Mouse (Mus musculus): ENCODE results near the gene Ube2k. TPM values are rescaled to one million over a fixed set of nuclear protein-coding genes. Genes with fewer than 3 reads are reported as not detected.

Gene Ube2k
- total RNA-seq, 2 experiments from 2014 or later = 130 to 134 TPM

DNA sequence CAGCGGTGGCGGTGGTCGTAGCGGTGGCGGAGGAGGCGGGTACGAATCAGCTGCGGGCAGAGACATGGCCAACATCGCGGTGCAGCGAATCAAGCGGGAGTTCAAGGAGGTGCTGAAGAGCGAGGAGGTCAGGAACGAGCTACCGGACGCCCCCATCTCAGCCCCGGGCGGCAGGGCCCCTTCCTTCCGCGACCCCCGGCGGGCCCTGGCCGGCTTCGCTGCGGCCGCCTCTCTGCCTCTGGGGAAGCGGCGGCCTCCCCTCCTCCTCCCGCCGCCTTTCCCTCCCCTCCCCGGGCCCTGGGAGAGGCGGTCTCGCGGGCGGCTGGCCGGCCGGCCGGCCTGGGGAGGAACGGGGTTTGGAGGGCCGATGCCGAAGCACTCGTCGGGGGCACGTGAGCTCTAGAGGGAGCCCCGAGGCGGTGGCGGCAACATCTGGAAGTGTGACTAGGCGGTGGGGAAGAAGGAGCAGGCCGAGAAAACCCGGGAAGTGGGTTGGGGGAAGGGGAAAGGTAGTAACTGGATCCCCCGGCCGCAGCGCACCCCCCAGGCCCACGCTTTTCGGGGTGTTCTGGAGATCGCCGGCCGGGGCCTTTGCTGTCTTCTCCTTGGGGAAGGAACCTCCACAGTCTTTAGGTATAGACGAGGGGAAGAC, 513 bp downstream of the Ube2k start:
- DNase-seq (ENCODE audit: extremely low spot score in 1 of 2, low spot score in 1 of 2) = peak; percentile 15 to 25

DNA sequence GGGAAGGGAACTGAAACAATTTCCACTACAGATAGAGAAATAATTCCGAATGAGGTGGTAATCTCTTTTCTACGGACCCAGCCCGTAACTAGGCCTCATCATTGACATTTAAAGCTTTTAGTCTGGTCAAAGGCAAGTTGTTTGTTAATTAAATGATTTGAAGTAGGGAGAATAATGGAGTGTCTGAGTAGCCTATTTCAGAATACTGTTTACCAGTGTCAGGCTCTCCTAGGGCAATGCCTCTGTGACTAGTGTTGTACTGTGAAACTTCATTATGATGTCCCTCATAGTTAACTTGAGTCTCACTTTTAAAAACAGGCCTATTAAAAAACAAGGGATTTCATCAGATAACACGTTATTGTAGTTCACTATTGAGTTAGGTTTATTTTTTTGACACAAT, 1.1 kb downstream of the Ube2k start:
- no peak for DNase-seq (ENCODE audit: extremely low spot score in 1 of 2, low spot score in 1 of 2)

DNA sequence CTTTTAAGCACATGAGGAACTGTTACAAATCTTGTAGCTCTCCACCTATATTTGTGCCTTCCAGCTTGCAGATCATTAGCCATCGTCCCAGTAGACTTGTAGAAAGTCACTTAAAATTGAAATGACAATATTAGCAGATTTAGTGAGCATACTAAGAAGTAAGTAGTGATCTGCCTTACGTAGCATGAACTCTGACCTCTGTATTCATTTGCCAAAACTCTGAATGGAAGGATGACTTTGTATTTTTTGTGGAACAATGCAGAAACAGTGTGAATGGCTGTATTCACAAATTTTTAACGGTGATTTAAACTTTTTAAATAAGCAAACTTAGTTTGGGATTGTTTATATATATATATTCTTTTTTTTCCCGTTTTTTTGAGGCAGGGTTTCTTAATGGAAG, 1.8 kb downstream of the Ube2k start:
- DNase-seq (ENCODE audit: extremely low spot score in 1 of 2, low spot score in 1 of 2) = no peak

GRCm38 (mm10) chr5:65539786-65540185, 2.8 kb downstream of the Ube2k start:
- DNase-seq (ENCODE audit: extremely low spot score in 1 of 2, low spot score in 1 of 2) = no peak

- DNase-seq (ENCODE audit: extremely low spot score in 1 of 2, low spot score in 1 of 2) = no peak
Measured at GRCm38 (mm10) chr5:65541889-65542288, 4.9 kb downstream of the Ube2k start.

DNA sequence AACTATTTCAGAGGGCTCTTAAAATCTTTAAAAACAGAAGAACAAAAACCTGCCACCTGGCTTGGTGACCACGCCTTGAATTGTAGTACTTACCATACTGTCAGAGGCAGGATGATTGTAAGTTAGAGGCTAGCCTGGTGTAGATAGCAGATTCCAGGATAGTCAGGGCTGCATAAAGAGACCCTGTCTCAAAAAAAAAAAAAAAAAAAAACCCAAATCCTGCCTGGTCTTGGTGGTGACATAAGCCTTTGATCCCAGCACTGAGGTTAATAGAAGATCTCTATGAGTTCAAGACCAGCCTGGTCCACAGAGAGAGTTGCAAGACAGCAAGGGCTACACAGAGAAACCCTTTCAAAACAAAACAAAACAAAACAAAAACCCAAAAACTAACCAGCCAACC, 6.5 kb downstream of the Ube2k start:
- DNase-seq (ENCODE audit: extremely low spot score in 1 of 2, low spot score in 1 of 2) = no peak

- DNase-seq (ENCODE audit: extremely low spot score in 1 of 2, low spot score in 1 of 2) = no peak
Measured at GRCm38 (mm10) chr5:65544616-65545015, 7.6 kb downstream of the Ube2k start.

GRCm38 (mm10) chr5:65549677-65550076, 12.6 kb downstream of the Ube2k start:
- no peak for DNase-seq (ENCODE audit: extremely low spot score in 1 of 2, low spot score in 1 of 2)

GRCm38 (mm10) chr5:65557109-65557508, 20.1 kb downstream of the Ube2k start:
- no peak for DNase-seq (ENCODE audit: extremely low spot score in 1 of 2, low spot score in 1 of 2)

DNA sequence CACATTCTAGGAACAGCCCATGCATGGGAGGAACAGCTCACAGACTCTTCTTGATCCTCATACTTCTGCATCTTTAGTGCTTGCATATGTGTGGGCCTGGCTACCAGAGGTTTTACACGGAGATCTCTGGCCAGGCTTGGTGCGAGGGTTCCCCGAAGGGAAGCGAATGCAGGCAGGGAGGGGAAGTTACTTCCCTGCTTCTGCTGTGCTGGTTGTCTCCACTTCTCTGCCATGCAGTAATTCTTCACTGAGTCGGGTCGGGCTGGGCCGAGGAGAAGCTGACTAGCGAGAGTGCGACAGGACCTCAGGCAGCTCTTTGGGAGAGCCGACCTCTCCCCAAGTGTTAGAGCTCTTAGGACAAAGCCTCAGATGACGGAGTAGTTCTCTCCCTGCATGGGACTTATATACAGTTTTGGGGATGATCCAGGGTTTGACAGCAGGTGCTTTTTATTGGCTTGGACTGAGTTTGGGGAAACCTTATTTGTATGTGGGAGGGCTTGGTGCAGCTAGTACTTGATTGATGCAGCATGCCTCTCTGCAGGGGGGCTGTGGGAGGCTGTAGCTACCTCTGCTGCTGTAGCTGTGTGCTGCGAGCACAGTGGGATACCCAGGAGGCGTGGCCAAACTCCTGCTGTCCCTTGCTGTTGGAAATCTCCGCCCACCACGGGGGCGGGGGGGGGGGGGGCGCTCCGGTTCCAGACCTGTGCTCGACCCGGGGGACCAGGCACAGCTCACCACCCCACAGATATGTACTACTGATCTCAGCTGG, 24.3 kb downstream of the Ube2k start:
- no peak for DNase-seq (ENCODE audit: extremely low spot score in 1 of 2, low spot score in 1 of 2)

- DNase-seq (ENCODE audit: extremely low spot score in 1 of 2, low spot score in 1 of 2) = no peak
Measured at GRCm38 (mm10) chr5:65565486-65565885, 28.5 kb downstream of the Ube2k start.

DNA sequence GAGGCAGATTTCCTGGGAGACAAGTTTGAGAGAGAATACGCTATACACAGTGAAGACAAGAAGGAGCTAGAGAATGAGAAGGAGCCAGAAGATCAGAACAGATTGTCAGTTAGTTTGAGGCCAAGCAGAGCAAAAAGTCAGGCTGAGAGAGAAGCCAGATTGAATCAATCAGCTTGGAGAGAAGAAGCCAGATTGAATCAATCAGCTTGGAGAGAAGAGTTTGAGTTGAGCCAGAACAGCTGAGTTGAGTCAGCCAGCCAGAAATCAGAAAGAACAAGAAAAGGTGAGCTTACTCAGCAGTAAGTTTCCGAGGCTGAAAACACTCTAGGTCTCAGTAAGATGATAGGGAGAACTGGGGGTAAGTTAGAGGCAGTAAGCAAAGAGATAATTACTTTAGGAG, 37.8 kb downstream of the Ube2k start:
- DNase-seq (ENCODE audit: extremely low spot score in 1 of 2, low spot score in 1 of 2) = no peak

GRCm38 (mm10) chr5:65575896-65576295, 38.9 kb downstream of the Ube2k start:
- DNase-seq (ENCODE audit: extremely low spot score in 1 of 2, low spot score in 1 of 2) = no peak

DNA sequence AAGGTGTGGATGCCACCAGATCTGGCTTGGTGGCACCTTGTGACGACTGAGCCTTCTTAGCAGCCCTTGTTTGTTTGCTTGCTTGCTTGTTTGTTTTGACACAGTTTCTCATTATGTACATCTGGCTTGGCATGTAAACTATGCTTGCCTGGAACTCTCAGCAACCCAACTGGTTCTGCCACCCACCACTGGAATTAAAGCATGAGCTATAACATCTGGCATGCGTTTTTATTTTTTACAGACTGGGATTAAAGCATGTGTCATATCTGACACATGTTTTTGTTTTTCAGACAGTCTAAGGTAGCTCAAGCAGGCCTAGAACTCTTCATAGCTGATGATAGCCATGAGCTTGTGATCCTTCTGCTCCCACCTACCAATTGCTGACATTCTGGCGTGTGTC, 41.5 kb downstream of the Ube2k start:
- DNase-seq (ENCODE audit: extremely low spot score in 1 of 2, low spot score in 1 of 2) = no peak

- no peak for DNase-seq (ENCODE audit: extremely low spot score in 1 of 2, low spot score in 1 of 2)
Measured at GRCm38 (mm10) chr5:65586291-65586690, 49.3 kb downstream of the Ube2k start.

GRCm38 (mm10) chr5:65590199-65590598, 53.2 kb downstream of the Ube2k start:
- DNase-seq (ENCODE audit: extremely low spot score in 1 of 2, low spot score in 1 of 2) = no peak

- no peak for DNase-seq (ENCODE audit: extremely low spot score in 1 of 2, low spot score in 1 of 2)
Measured at GRCm38 (mm10) chr5:65592421-65592820, 55.4 kb downstream of the Ube2k start.

- no peak for DNase-seq (ENCODE audit: extremely low spot score in 1 of 2, low spot score in 1 of 2)
Measured at GRCm38 (mm10) chr5:65599681-65600080, 62.6 kb downstream of the Ube2k start.

DNA sequence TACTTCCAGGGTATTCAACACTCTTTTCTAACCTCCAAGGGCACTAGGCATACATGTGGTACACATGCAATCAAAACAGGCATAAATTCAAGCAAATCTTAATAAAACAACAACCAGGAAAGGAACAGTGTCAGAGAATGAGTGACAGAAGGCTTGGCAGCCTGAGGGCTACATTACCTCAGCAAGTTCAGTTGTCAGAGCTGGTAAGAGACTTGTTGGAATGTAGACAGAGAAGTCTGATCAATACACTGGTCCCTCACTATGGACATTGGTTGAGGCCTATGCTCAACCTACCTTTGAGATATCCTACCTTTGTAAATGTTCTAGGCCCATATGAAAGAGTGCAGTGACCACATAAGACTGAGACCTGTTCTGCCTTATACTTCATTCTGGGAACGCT, 69.8 kb downstream of the Ube2k start:
- no peak for DNase-seq (ENCODE audit: extremely low spot score in 1 of 2, low spot score in 1 of 2)

DNA sequence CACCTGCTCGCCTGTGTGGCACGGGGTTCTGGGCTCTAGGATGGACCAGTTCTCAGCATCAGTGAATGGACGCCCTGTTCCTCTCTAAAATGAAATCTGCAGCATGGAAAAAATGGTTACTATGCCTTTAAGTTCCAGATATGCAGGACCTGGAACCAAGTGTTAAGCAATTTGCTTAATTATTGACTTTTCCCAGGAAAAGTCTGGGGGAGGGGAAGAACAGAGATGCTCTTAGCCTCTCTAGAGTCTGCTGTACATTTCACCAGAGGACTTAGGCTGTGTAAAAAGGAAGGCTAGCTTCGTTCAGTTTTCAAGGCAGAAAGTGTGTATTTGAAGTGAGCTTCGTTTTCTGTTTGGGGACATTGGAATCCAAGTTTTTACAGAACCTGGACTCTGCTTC, 72.7 kb downstream of the Ube2k start:
- DNase-seq (ENCODE audit: extremely low spot score in 1 of 2, low spot score in 1 of 2) = no peak

DNA sequence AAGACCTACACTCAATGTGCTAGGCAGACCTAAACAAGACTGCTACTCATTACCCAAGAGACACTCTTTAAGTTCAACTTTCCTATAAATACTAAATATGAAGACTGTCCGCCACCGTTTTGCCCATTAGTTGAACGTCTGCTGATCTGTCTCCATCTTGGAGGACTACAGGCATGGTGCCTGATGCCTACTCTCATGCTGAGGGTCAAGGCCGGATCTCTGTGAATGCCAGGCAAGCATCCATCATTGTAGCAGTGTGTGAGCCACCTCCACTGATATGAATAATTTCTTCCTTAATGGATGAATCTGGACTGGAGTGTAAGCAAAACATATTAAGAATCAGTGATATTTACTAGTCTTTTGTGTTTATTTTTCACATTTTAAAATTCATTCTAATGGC, 73.5 kb downstream of the Ube2k start:
- DNase-seq (ENCODE audit: extremely low spot score in 1 of 2, low spot score in 1 of 2) = no peak
